Mouse (Mus musculus) lung, embryonic 14.5 days (tissue): Measurements from ENCODE around the gene Camta1. TPM values are rescaled to one million over a fixed set of nuclear protein-coding genes. Genes with fewer than 3 reads are reported as not detected.

Experiments used
- ATAC-seq: fragments of 200-750 bp; cut with Nextera tagmentation; 2 replicates; pipeline ENCODE4 v1.8.0; 2017; ENCODE audit warnings: mild to moderate bottlenecking, moderate TSS enrichment, moderate library complexity; ENCODE audit not compliant: insufficient read depth
- DNase-seq: peaks from one replicate; pipeline ENCODE4 v3.0.0-alpha.2; 2015
- H3K27ac ChIP-seq: fragments of 300-500 bp; sonication (generic); 2 replicates; pipeline ENCODE4 v1.5.1; 2014; ENCODE audit warnings: low read depth, mild to moderate bottlenecking, moderate library complexity
- H3K27me3 ChIP-seq: fragments of 300-500 bp; sonication (generic); 2 replicates; pipeline ENCODE4 v1.6.1; 2014; ENCODE audit warnings: low read length, control low read depth; ENCODE audit not compliant: insufficient read depth
- H3K36me3 ChIP-seq: fragments of 300-500 bp; sonication (generic); 2 replicates; pipeline ENCODE4 v1.6.1; 2014; ENCODE audit warnings: control low read depth; ENCODE audit not compliant: insufficient read depth
- H3K4me1 ChIP-seq: fragments of 300-500 bp; sonication (generic); 2 replicates; pipeline ENCODE4 v1.6.1; 2014; ENCODE audit warnings: antibody characterized with exemption, control low read depth; ENCODE audit not compliant: insufficient read depth
- H3K4me2 ChIP-seq: fragments of 300-500 bp; sonication (generic); 2 replicates; pipeline ENCODE4 v1.6.1; 2014; ENCODE audit warnings: mild to moderate bottlenecking
- H3K4me3 ChIP-seq: fragments of 300-500 bp; sonication (generic); 2 replicates; pipeline ENCODE4 v1.5.1; 2014; ENCODE audit warnings: low read depth, low read length
- H3K9ac ChIP-seq: fragments of 300-500 bp; sonication (generic); 2 replicates; pipeline ENCODE4 v1.6.1; 2014
- H3K9me3 ChIP-seq: fragments of 300-500 bp; sonication (generic); 2 replicates; pipeline ENCODE4 v1.6.1; 2016; ENCODE audit warnings: low read depth, low read length, control low read depth
- CTCF ChIP-seq: IDR thresholded peaks from 2 replicates; pipeline ENCODE4 v1.5.1; 2016; ENCODE audit warnings: antibody characterized with exemption, low read depth
- WGBS: fragments of 180-500 bp; shearing (Covaris S2); extraction: QIAGEN DNeasy Blood & Tissue Kit; methylation state at CpG from one replicate; pipeline ENCODE4 v1.1.7; 2014; 5-methylcytosine and 5-hydroxymethylcytosine counted together
- polyA plus RNA-seq: library from polyadenylated mRNA; unstranded; fragments of >200 nt; fragmentation: Nextera tagmentation; extraction: Ambion mirVana; gene quantifications from 2 replicates; pipeline ENCODE4 v1.2.1, GENCODE M21; 2014

The Camta1 gene
- polyA plus RNA-seq, 1 experiment from 2014 or later = 87.5 TPM

GRCm38 (mm10) chr4:151483977-151484313, 377.7 kb downstream of the Camta1 start:
- Histone ChIP-seq H3K27ac (no peak overlapping the region), H3K4me1 (no peaks in the 10 kb centered on the region), H3K36me3 (no peaks in the 10 kb centered on the region), H3K9me3 (no peaks in the 10 kb centered on the region), H3K9ac (no peak overlapping the region), H3K27me3 (peaks cover 5% of the 10 kb centered on the region; the same call in 1 of the 2 replicates), H3K4me3 (no peak overlapping the region), H3K4me2 (no peak overlapping the region)
- DNase-seq (no peak), ATAC-seq (no peak)
- 69% methylated on average over 8 of the region's 8 CpGs for whole genome bisulfite sequencing
- TF ChIP-seq CTCF = no peak

- no peak overlapping the region for H3K4me3 ChIP-seq
- no peaks in the 10 kb centered on the region for H3K9me3 ChIP-seq
- peak; percentile 84 for DNase-seq
- H3K4me1 ChIP-seq = no peaks in the 10 kb centered on the region
- no peak overlapping the region for H3K27ac ChIP-seq
- H3K36me3 ChIP-seq = no peaks in the 10 kb centered on the region
- TF ChIP-seq CTCF = peak; percentile 86
- 15% methylated on average over 21 of the region's 21 CpGs for WGBS
- no peak overlapping the region for H3K9ac ChIP-seq
- ATAC-seq = peak; percentile 41; the same call in 1 of the 2 replicates
- H3K4me2 ChIP-seq = no peak overlapping the region
- peaks cover 5% of the 10 kb centered on the region; the same call in 1 of the 2 replicates for H3K27me3 ChIP-seq
Observed at GRCm38 (mm10) chr4:151483299-151483976, 378.2 kb downstream of the Camta1 start.

GRCm38 (mm10) chr4:151480928-151481327, 380.7 kb downstream of the Camta1 start:
- H3K4me2 ChIP-seq = no peak overlapping the region
- H3K27ac ChIP-seq = no peak overlapping the region
- H3K27me3 ChIP-seq = peaks cover 5% of the 10 kb centered on the region; the same call in 1 of the 2 replicates
- H3K4me3 ChIP-seq = no peak overlapping the region
- H3K9ac ChIP-seq = no peak overlapping the region
- H3K36me3 ChIP-seq = no peaks in the 10 kb centered on the region
- DNase-seq (no peak), ATAC-seq (no peak)
- 90% methylated on average over 3 of the region's 3 CpGs for WGBS
- H3K9me3 ChIP-seq = no peaks in the 10 kb centered on the region
- H3K4me1 ChIP-seq = no peaks in the 10 kb centered on the region
- TF ChIP-seq CTCF = peak; percentile 38; the same call in 1 of the 2 replicates

- no peak for TF ChIP-seq CTCF
- Histone ChIP-seq H3K4me3 (no peak overlapping the region), H3K27me3 (no peaks in the 10 kb centered on the region), H3K9me3 (no peaks in the 10 kb centered on the region), H3K27ac (no peak overlapping the region), H3K4me1 (no peaks in the 10 kb centered on the region), H3K4me2 (no peak overlapping the region), H3K36me3 (no peaks in the 10 kb centered on the region), H3K9ac (no peak overlapping the region)
- no peak for ATAC-seq
- WGBS = 84% methylated on average over 6 of the region's 6 CpGs
- no peak for DNase-seq
Observed at GRCm38 (mm10) chr4:151477950-151478349, 383.7 kb downstream of the Camta1 start.

- H3K9ac ChIP-seq = no peak overlapping the region
- no peaks in the 10 kb centered on the region for H3K36me3 ChIP-seq
- H3K4me3 ChIP-seq = no peak overlapping the region
- no peaks in the 10 kb centered on the region for H3K9me3 ChIP-seq
- H3K4me1 ChIP-seq = no peaks in the 10 kb centered on the region
- DNase-seq (no peak), ATAC-seq (no peak)
- no peak overlapping the region for H3K4me2 ChIP-seq
- TF ChIP-seq CTCF = no peak
- H3K27me3 ChIP-seq = no peaks in the 10 kb centered on the region
- H3K27ac ChIP-seq = no peak overlapping the region
- WGBS = 78% methylated on average over 16 of the region's 16 CpGs
Observed at GRCm38 (mm10) chr4:151474895-151475470, 386.7 kb downstream of the Camta1 start.

- no peaks in the 10 kb centered on the region for H3K4me1 ChIP-seq
- H3K9ac ChIP-seq = no peak overlapping the region
- no peaks in the 10 kb centered on the region for H3K36me3 ChIP-seq
- no peak for TF ChIP-seq CTCF
- H3K27me3 ChIP-seq = no peaks in the 10 kb centered on the region
- H3K4me2 ChIP-seq = no peak overlapping the region
- no peaks in the 10 kb centered on the region for H3K9me3 ChIP-seq
- H3K4me3 ChIP-seq = no peak overlapping the region
- ATAC-seq (no peak), DNase-seq (no peak)
- no peak overlapping the region for H3K27ac ChIP-seq
- WGBS = 85% methylated on average over 4 of the region's 4 CpGs
Observed at GRCm38 (mm10) chr4:151471886-151472285, 389.8 kb downstream of the Camta1 start.

- no peak for ATAC-seq
Observed at GRCm38 (mm10) chr4:151468381-151468780, 393.3 kb downstream of the Camta1 start.

More at GRCm38 (mm10) chr4:151468381-151468780, 393.3 kb downstream of the Camta1 start:
- Histone ChIP-seq H3K36me3 (no peaks in the 10 kb centered on the region), H3K9ac (no peak overlapping the region), H3K27me3 (no peaks in the 10 kb centered on the region), H3K9me3 (no peaks in the 10 kb centered on the region), H3K27ac (no peak overlapping the region), H3K4me1 (no peaks in the 10 kb centered on the region), H3K4me3 (no peak overlapping the region), H3K4me2 (no peak overlapping the region)
- no peak for TF ChIP-seq CTCF
- 87% methylated on average over 5 of the region's 5 CpGs for WGBS
- no peak for DNase-seq
